Mouse (Mus musculus) liver, embryonic 14.5 days (tissue): Measurements from ENCODE around the gene Dido1. TPM values are rescaled to one million over a fixed set of nuclear protein-coding genes. Genes with fewer than 3 reads are reported as not detected.

Source experiments
- ATAC-seq: fragments of 200-750 bp; cut with Nextera tagmentation; 2 replicates; pipeline ENCODE4 v1.8.0; 2017; ENCODE audit warnings: moderate number of reproducible peaks, mild to moderate bottlenecking, moderate library complexity; ENCODE audit not compliant: insufficient read depth
- DNase-seq, 3 experiments: peaks; one replicate each; pipeline ENCODE4 v3.0.0-alpha.2; 2012 to 2013; ENCODE audit warnings: low read depth in 3 of 3, low spot score in 3 of 3
- H3K27ac ChIP-seq: fragments of 300-500 bp; sonication (generic); 2 replicates; pipeline ENCODE4 v1.5.1; 2014; ENCODE audit warnings: moderate library complexity, mild to moderate bottlenecking, control low read depth, inconsistent platforms
- H3K27me3 ChIP-seq: fragments of 300-500 bp; sonication (generic); 2 replicates; pipeline ENCODE4 v1.6.1; 2014; ENCODE audit warnings: mild to moderate bottlenecking, low read length, moderate library complexity; ENCODE audit not compliant: control insufficient read depth, insufficient read depth
- H3K36me3 ChIP-seq: fragments of 300-500 bp; sonication (generic); replicated peaks from 2 replicates; pipeline ENCODE4 v1.6.1; 2014; ENCODE audit warnings: low read depth; ENCODE audit not compliant: control insufficient read depth, insufficient read depth
- H3K4me1 ChIP-seq, 2 experiments: fragments of 200-500 bp in 1 of 2; fragments of 300-500 bp in 1 of 2; sonication (generic) in 1 of 2; replicated peaks; 2 replicates each; pipeline ENCODE4 v1.6.1; 2012 to 2014; ENCODE audit warnings: antibody characterized with exemption in 1 of 2, inconsistent platforms in 1 of 2, low read length in 1 of 2; ENCODE audit not compliant: control insufficient read depth in 2 of 2, insufficient read depth in 2 of 2
- H3K4me2 ChIP-seq: fragments of 300-500 bp; sonication (generic); 2 replicates; pipeline ENCODE4 v1.6.1; 2014; ENCODE audit warnings: low read depth, mild to moderate bottlenecking, control low read depth, moderate library complexity
- H3K4me3 ChIP-seq, 2 experiments: fragments of 200-500 bp in 1 of 2; fragments of 300-500 bp in 1 of 2; sonication (generic) in 1 of 2; 2 replicates each; pipeline ENCODE4 v1.5.1; 2012 to 2014; ENCODE audit warnings: low read depth in 2 of 2, low read length in 2 of 2, mild to moderate bottlenecking in 2 of 2, control low read depth in 1 of 2, inconsistent platforms in 1 of 2, moderate library complexity in 1 of 2; ENCODE audit not compliant: insufficient read depth in 1 of 2
- H3K9ac ChIP-seq: fragments of 300-500 bp; sonication (generic); replicated peaks from 2 replicates; pipeline ENCODE4 v1.6.1; 2014; ENCODE audit warnings: mild to moderate bottlenecking, control low read depth, moderate library complexity
- H3K9me3 ChIP-seq: fragments of 300-500 bp; sonication (generic); 2 replicates; pipeline ENCODE4 v1.6.1; 2016; ENCODE audit warnings: low read length, mixed read lengths; ENCODE audit not compliant: control insufficient read depth
- CTCF ChIP-seq: IDR thresholded peaks from 2 replicates; pipeline ENCODE4 v1.5.1; 2016; ENCODE audit warnings: antibody characterized with exemption, low read depth, control low read depth
- EP300 ChIP-seq: IDR thresholded peaks from 2 replicates; pipeline ENCODE4 v1.6.1; 2016; ENCODE audit warnings: antibody characterized with exemption, low read depth
- WGBS: fragments of 180-500 bp; shearing (Covaris S2); extraction: QIAGEN DNeasy Blood & Tissue Kit; methylation state at CpG from one replicate; pipeline ENCODE4 v1.1.7; 2014; ENCODE audit not compliant: insufficient replicate concordance; 5-methylcytosine and 5-hydroxymethylcytosine counted together
- polyA plus RNA-seq, 2 experiments: library from polyadenylated mRNA; depleted of rRNA in 1 of 2; stranded (reverse) in 1 of 2; unstranded in 1 of 2; fragments of >200 nt; fragmentation: Nextera tagmentation in 1 of 2; extraction: Ambion mirVana in 1 of 2; gene quantifications; 2 replicates each; pipeline versions ENCODE4 v1.2.1 to v1.2.3; 2012 to 2014

The Dido1 gene
- polyA plus RNA-seq, 2 experiments = 10.4 to 12.2 TPM

GRCm38 (mm10) chr2:180676706-180677105 lies 33.1 kb downstream of the Dido1 start:
- no peak for ATAC-seq
- Histone ChIP-seq H3K4me2 (no peak overlapping the region), H3K36me3 (peaks cover 44% of the 10 kb centered on the region), H3K4me3 (no peak overlapping the region), H3K9me3 (no peaks in the 10 kb centered on the region), H3K27me3 (no peaks in the 10 kb centered on the region), H3K27ac (no peak overlapping the region), H3K9ac (no peak overlapping the region), H3K4me1 (no peaks in the 10 kb centered on the region)
- WGBS = 68% methylated on average over 2 of the region's 2 CpGs
- TF ChIP-seq EP300 (no peak), CTCF (no peak)
- DNase-seq = no peak

GRCm38 (mm10) chr2:180662008-180662407 lies 47.8 kb downstream of the Dido1 start:
- H3K4me1 ChIP-seq = no peaks in the 10 kb centered on the region
- ATAC-seq = no peak
- TF ChIP-seq EP300 = no peak
- no peak for TF ChIP-seq CTCF
- no peak overlapping the region for H3K4me3 ChIP-seq
- no peak for DNase-seq
- no peak overlapping the region for H3K9ac ChIP-seq
- no peak overlapping the region for H3K4me2 ChIP-seq
- H3K27ac ChIP-seq = no peak overlapping the region
- WGBS = 78% methylated on average over 4 of the region's 4 CpGs
- no peaks in the 10 kb centered on the region for H3K27me3 ChIP-seq
- no peaks in the 10 kb centered on the region for H3K9me3 ChIP-seq
- peaks cover 17% of the 10 kb centered on the region for H3K36me3 ChIP-seq

- DNase-seq = no peak
- ATAC-seq = no peak
- Histone ChIP-seq H3K4me2 (no peak overlapping the region), H3K9ac (no peak overlapping the region), H3K36me3 (peaks cover 17% of the 10 kb centered on the region), H3K4me1 (no peaks in the 10 kb centered on the region), H3K4me3 (no peak overlapping the region), H3K27me3 (no peaks in the 10 kb centered on the region), H3K27ac (no peak overlapping the region), H3K9me3 (no peaks in the 10 kb centered on the region)
- 86% methylated on average over 5 of the region's 5 CpGs for WGBS
- TF ChIP-seq CTCF = no peak
- no peak for TF ChIP-seq EP300
Observed at GRCm38 (mm10) chr2:180660521-180660920, 49.3 kb downstream of the Dido1 start.

GRCm38 (mm10) chr2:180659353-180660150 lies 50.2 kb downstream of the Dido1 start:
- Histone ChIP-seq H3K4me3 (no peak overlapping the region), H3K36me3 (peaks cover 13% of the 10 kb centered on the region), H3K4me1 (no peaks in the 10 kb centered on the region), H3K9ac (no peak overlapping the region), H3K4me2 (0 out of 2 replicates have a peak overlapping the region, but pooled peaks have one; percentile 18), H3K27ac (no peak overlapping the region), H3K9me3 (no peaks in the 10 kb centered on the region), H3K27me3 (no peaks in the 10 kb centered on the region)
- 46% methylated on average over 42 of the region's 42 CpGs for WGBS
- DNase-seq = no peak
- peak; percentile 41; the same call in 1 of the 2 replicates for ATAC-seq
- TF ChIP-seq CTCF = no peak
- TF ChIP-seq EP300 = no peak

GRCm38 (mm10) chr2:180658381-180658780 lies 51.4 kb downstream of the Dido1 start:
- no peak overlapping the region for H3K27ac ChIP-seq

More at GRCm38 (mm10) chr2:180658381-180658780, 51.4 kb downstream of the Dido1 start:
- DNase-seq = no peak
- no peak overlapping the region for H3K9ac ChIP-seq
- no peak overlapping the region for H3K4me2 ChIP-seq
- peaks cover 13% of the 10 kb centered on the region for H3K36me3 ChIP-seq
- no peaks in the 10 kb centered on the region for H3K27me3 ChIP-seq
- no peak for ATAC-seq
- H3K9me3 ChIP-seq = no peaks in the 10 kb centered on the region
- WGBS = 82% methylated on average over 5 of the region's 5 CpGs
- TF ChIP-seq EP300 = no peak
- TF ChIP-seq CTCF = no peak
- H3K4me3 ChIP-seq = no peak overlapping the region
- H3K4me1 ChIP-seq = no peaks in the 10 kb centered on the region
